Mouse (Mus musculus): ENCODE results near the gene Tnrc6c. TPM values are rescaled to one million over a fixed set of nuclear protein-coding genes. Genes with fewer than 3 reads are reported as not detected.

Tnrc6c gene
- total and polyA plus RNA-seq, 3 experiments = 17.7 to 30.3 (median 28.5) TPM

GRCm38 (mm10) chr11:117688603-117689002 lies 34.5 kb downstream of the Tnrc6c start:
- no peak overlapping the region for H3K9ac ChIP-seq (ENCODE audit: low read depth, low read length)
- no peak for DNase-seq
- peaks cover 5% of the 10 kb centered on the region for H3K79me2 ChIP-seq (replicated peaks; ENCODE audit: control insufficient read depth, insufficient read depth, low read length)
- intact Hi-C loops (cut with DNase I) = no loop called here
- H3K27me3 ChIP-seq (ENCODE audit: control insufficient read depth, insufficient read depth, low read length) = no peaks in the 10 kb centered on the region
- peaks cover 17% of the 10 kb centered on the region for H3K4me1 ChIP-seq (ENCODE audit: control insufficient read depth, insufficient read depth, low read length)
- H3K4me3 ChIP-seq = no peak overlapping the region
- no peak overlapping the region for H3K27ac ChIP-seq
- H3K36me3 ChIP-seq (ENCODE audit: control insufficient read depth, insufficient read depth, low read length) = peaks cover 12% of the 10 kb centered on the region; the same call in 1 of the 2 replicates
- TF ChIP-seq CTCF (IDR thresholded peaks at IDR 0.05) (no peak), POLR2A (IDR thresholded peaks at IDR 0.05; ENCODE audit: insufficient read depth, low read depth, low read length) (no peak), EP300 (IDR thresholded peaks at IDR 0.05; ENCODE audit: insufficient read depth, low read depth, low read length) (no peak)
- 71% methylated on average over 2 of the region's 2 CpGs for WGBS

- no peak for TF ChIP-seq CTCF (IDR thresholded peaks at IDR 0.05)
- no peak for TF ChIP-seq EP300 (IDR thresholded peaks at IDR 0.05; ENCODE audit: insufficient read depth, low read depth, low read length)
- TF ChIP-seq POLR2A (IDR thresholded peaks at IDR 0.05; ENCODE audit: insufficient read depth, low read depth, low read length) = no peak
- intact Hi-C loops (cut with DNase I) = no loop called here
Measured at GRCm38 (mm10) chr11:117691311-117691710, 37.2 kb downstream of the Tnrc6c start.

GRCm38 (mm10) chr11:117694050-117694449 lies 40.0 kb downstream of the Tnrc6c start:
- Histone ChIP-seq H3K79me2 (replicated peaks; ENCODE audit: control insufficient read depth, insufficient read depth, low read length) (peaks cover 3% of the 10 kb centered on the region), H3K36me3 (ENCODE audit: control insufficient read depth, insufficient read depth, low read length) (peaks cover 4% of the 10 kb centered on the region), H3K4me1 (ENCODE audit: control insufficient read depth, insufficient read depth, low read length) (peaks cover 14% of the 10 kb centered on the region), H3K27ac (no peak overlapping the region), H3K27me3 (ENCODE audit: control insufficient read depth, insufficient read depth, low read length) (no peaks in the 10 kb centered on the region), H3K4me3 (no peak overlapping the region), H3K9ac (ENCODE audit: low read depth, low read length) (no peak overlapping the region)
- no peak for DNase-seq
- TF ChIP-seq EP300 (IDR thresholded peaks at IDR 0.05; ENCODE audit: insufficient read depth, low read depth, low read length) = no peak
- no peak for TF ChIP-seq CTCF (IDR thresholded peaks at IDR 0.05)
- TF ChIP-seq POLR2A (IDR thresholded peaks at IDR 0.05; ENCODE audit: insufficient read depth, low read depth, low read length) = no peak
- intact Hi-C loops (cut with DNase I) = no loop called here
- WGBS = 58% methylated on average over 5 of the region's 5 CpGs

More at GRCm38 (mm10) chr11:117691311-117691710, 37.2 kb downstream of the Tnrc6c start:
- no peak for DNase-seq
- peaks cover 14% of the 10 kb centered on the region for H3K4me1 ChIP-seq (ENCODE audit: control insufficient read depth, insufficient read depth, low read length)
- H3K36me3 ChIP-seq (ENCODE audit: control insufficient read depth, insufficient read depth, low read length) = peaks cover 6% of the 10 kb centered on the region
- H3K27ac ChIP-seq = no peak overlapping the region
- no peak overlapping the region for H3K4me3 ChIP-seq
- H3K27me3 ChIP-seq (ENCODE audit: control insufficient read depth, insufficient read depth, low read length) = no peaks in the 10 kb centered on the region
- peaks cover 7% of the 10 kb centered on the region for H3K79me2 ChIP-seq (replicated peaks; ENCODE audit: control insufficient read depth, insufficient read depth, low read length)
- H3K9ac ChIP-seq (ENCODE audit: low read depth, low read length) = no peak overlapping the region

- H3K36me3 ChIP-seq (ENCODE audit: control insufficient read depth, insufficient read depth, low read length) = peaks cover 4% of the 10 kb centered on the region
- intact Hi-C loops (cut with DNase I) = no loop called here
- peaks cover 14% of the 10 kb centered on the region for H3K4me1 ChIP-seq (ENCODE audit: control insufficient read depth, insufficient read depth, low read length)
- peaks cover 4% of the 10 kb centered on the region for H3K79me2 ChIP-seq (replicated peaks; ENCODE audit: control insufficient read depth, insufficient read depth, low read length)
- no peak overlapping the region for H3K9ac ChIP-seq (ENCODE audit: low read depth, low read length)
- H3K27ac ChIP-seq = no peak overlapping the region
- DNase-seq = no peak
- TF ChIP-seq EP300 (IDR thresholded peaks at IDR 0.05; ENCODE audit: insufficient read depth, low read depth, low read length) (no peak), POLR2A (IDR thresholded peaks at IDR 0.05; ENCODE audit: insufficient read depth, low read depth, low read length) (no peak), CTCF (IDR thresholded peaks at IDR 0.05) (no peak)
- WGBS = 57% methylated on average over 6 of the region's 6 CpGs
- H3K4me3 ChIP-seq = no peak overlapping the region
- no peaks in the 10 kb centered on the region for H3K27me3 ChIP-seq (ENCODE audit: control insufficient read depth, insufficient read depth, low read length)
Measured at GRCm38 (mm10) chr11:117696585-117696984, 42.5 kb downstream of the Tnrc6c start.

GRCm38 (mm10) chr11:117700871-117701270 lies 46.8 kb downstream of the Tnrc6c start:
- Histone ChIP-seq H3K36me3 (ENCODE audit: control insufficient read depth, insufficient read depth, low read length) (peaks cover 4% of the 10 kb centered on the region; the same call in 1 of the 2 replicates), H3K4me1 (ENCODE audit: control insufficient read depth, insufficient read depth, low read length) (peaks cover 5% of the 10 kb centered on the region), H3K27me3 (ENCODE audit: control insufficient read depth, insufficient read depth, low read length) (no peaks in the 10 kb centered on the region), H3K27ac (no peak overlapping the region), H3K9ac (ENCODE audit: low read depth, low read length) (no peak overlapping the region), H3K4me3 (no peak overlapping the region), H3K79me2 (replicated peaks; ENCODE audit: control insufficient read depth, insufficient read depth, low read length) (0 out of 2 replicates have a peak, but pooled peaks cover 3% of the 10 kb centered on the region)
- no peak for DNase-seq
- no peak for TF ChIP-seq EP300 (IDR thresholded peaks at IDR 0.05; ENCODE audit: insufficient read depth, low read depth, low read length)
- TF ChIP-seq CTCF (IDR thresholded peaks at IDR 0.05) = no peak
- no peak for TF ChIP-seq POLR2A (IDR thresholded peaks at IDR 0.05; ENCODE audit: insufficient read depth, low read depth, low read length)
- intact Hi-C loops (cut with DNase I) = no loop called here
- 81% methylated on average over 4 of the region's 4 CpGs for WGBS

- no peak overlapping the region for H3K27ac ChIP-seq
- H3K36me3 ChIP-seq (ENCODE audit: control insufficient read depth, insufficient read depth, low read length) = peaks cover 8% of the 10 kb centered on the region
- H3K4me3 ChIP-seq = no peak overlapping the region
- no peaks in the 10 kb centered on the region for H3K27me3 ChIP-seq (ENCODE audit: control insufficient read depth, insufficient read depth, low read length)
- DNase-seq = no peak
- WGBS = 89% methylated on average over 2 of the region's 2 CpGs
- intact Hi-C loops (cut with DNase I) = loop anchor here (5.0 kb wide), 1 partner anchor 319 kb away; no protein-coding TSS in a partner anchor
- H3K4me1 ChIP-seq (ENCODE audit: control insufficient read depth, insufficient read depth, low read length) = peaks cover 13% of the 10 kb centered on the region
- TF ChIP-seq POLR2A (IDR thresholded peaks at IDR 0.05; ENCODE audit: insufficient read depth, low read depth, low read length) (no peak), EP300 (IDR thresholded peaks at IDR 0.05; ENCODE audit: insufficient read depth, low read depth, low read length) (no peak), CTCF (IDR thresholded peaks at IDR 0.05) (no peak)
- H3K9ac ChIP-seq (ENCODE audit: low read depth, low read length) = no peak overlapping the region
- 0 out of 2 replicates have a peak, but pooled peaks cover 2% of the 10 kb centered on the region for H3K79me2 ChIP-seq (replicated peaks; ENCODE audit: control insufficient read depth, insufficient read depth, low read length)
Measured at GRCm38 (mm10) chr11:117706267-117706666, 52.2 kb downstream of the Tnrc6c start.

Measured in heart, adult 2 months (tissue).